Mouse (Mus musculus) embryonic fibroblast, embryonic 13.5 days (primary cell): Measurements from ENCODE around the gene Timm8a1.

Experiments used
- CTCF ChIP-seq: IDR thresholded peaks from 2 replicates; pipeline ENCODE4 v1.5.1; 2011; ENCODE audit warnings: mild to moderate bottlenecking, control low read depth, low read length, moderate library complexity, borderline replicate concordance; ENCODE audit not compliant: insufficient read depth
- POLR2A ChIP-seq: IDR thresholded peaks from 2 replicates; pipeline ENCODE4 v1.6.1; 2011; ENCODE audit warnings: low read depth, mild to moderate bottlenecking, control low read depth, low read length, moderate library complexity

DNA sequence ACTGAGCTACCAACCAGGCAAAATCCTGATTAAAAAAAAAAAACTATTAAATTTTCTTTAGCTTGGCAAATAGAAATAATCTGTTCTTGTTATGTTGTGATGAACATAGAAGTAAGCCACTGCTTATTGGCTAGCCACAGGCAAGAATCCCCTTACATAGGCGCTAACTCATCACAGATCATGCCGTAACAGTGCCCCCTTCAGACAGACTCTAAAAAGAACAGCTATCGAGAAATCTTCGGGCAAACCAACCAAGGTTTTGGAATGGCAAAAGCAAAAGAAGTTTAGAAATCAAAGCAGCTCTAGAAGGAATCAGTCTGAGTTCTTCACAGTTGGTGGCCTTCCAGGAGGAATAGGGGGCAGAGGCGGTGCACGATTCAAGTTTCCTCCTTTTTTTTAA, 33.7 kb downstream of the Timm8a1 start:
- TF ChIP-seq POLR2A (no peak), CTCF (no peak)
